Mouse (Mus musculus) limb, embryonic 15.5 days (tissue): ENCODE measurements around the gene Mbd3. TPM values are rescaled to one million over a fixed set of nuclear protein-coding genes. Genes with fewer than 3 reads are reported as not detected.

Source experiments
- ATAC-seq: fragments of 200-750 bp; cut with Nextera tagmentation; 2 replicates; pipeline ENCODE4 v1.8.0; 2017; ENCODE audit warnings: low read depth, moderate TSS enrichment; ENCODE audit not compliant: insufficient number of reproducible peaks, low FRiP score, low TSS enrichment
- H3K27ac ChIP-seq: fragments of 300-500 bp; sonication (generic); 2 replicates; pipeline ENCODE4 v1.5.1; 2015; ENCODE audit warnings: moderate library complexity, mild to moderate bottlenecking, inconsistent platforms
- H3K27me3 ChIP-seq: fragments of 300-500 bp; sonication (generic); 2 replicates; pipeline ENCODE4 v1.6.1; 2015; ENCODE audit warnings: inconsistent platforms
- H3K36me3 ChIP-seq: fragments of 300-500 bp; sonication (generic); 2 replicates; pipeline ENCODE4 v1.6.1; 2015; ENCODE audit warnings: inconsistent platforms
- H3K4me1 ChIP-seq: fragments of 300-500 bp; sonication (generic); 2 replicates; pipeline ENCODE4 v1.6.1; 2015; ENCODE audit warnings: inconsistent platforms
- H3K4me2 ChIP-seq: fragments of 300-500 bp; sonication (generic); 2 replicates; pipeline ENCODE4 v1.6.1; 2015; ENCODE audit warnings: mild to moderate bottlenecking, inconsistent platforms
- H3K4me3 ChIP-seq: fragments of 300-500 bp; sonication (generic); 2 replicates; pipeline ENCODE4 v1.5.1; 2015; ENCODE audit warnings: mild to moderate bottlenecking, inconsistent platforms
- H3K9ac ChIP-seq: fragments of 300-500 bp; sonication (generic); 2 replicates; pipeline ENCODE4 v1.6.1; 2015; ENCODE audit warnings: inconsistent platforms
- H3K9me3 ChIP-seq: fragments of 300-500 bp; sonication (generic); 2 replicates; pipeline ENCODE4 v1.6.1; 2016; ENCODE audit warnings: inconsistent platforms
- WGBS: fragments of 180-500 bp; shearing (Covaris S2); methylation state at CpG from one replicate; pipeline ENCODE4 v1.1.7; 2015; 5-methylcytosine and 5-hydroxymethylcytosine counted together
- polyA plus RNA-seq: library from polyadenylated mRNA; unstranded; fragments of >200 nt; fragmentation: Nextera tagmentation; extraction: Ambion mirVana; gene quantifications from 2 replicates; pipeline ENCODE4 v1.2.1, GENCODE M21; 2015

Gene Mbd3
- polyA plus RNA-seq, 1 experiment from 2014 or later = 219 TPM

GRCm38 (mm10) chr10:80403044-80403692 lies 3.8 kb upstream of the Mbd3 start:
- H3K27me3 ChIP-seq = no peaks in the 10 kb centered on the region
- no peak overlapping the region for H3K4me2 ChIP-seq
- H3K4me1 ChIP-seq = peaks cover 40% of the 10 kb centered on the region
- WGBS = 86% methylated on average over 4 of the region's 4 CpGs
- no peaks in the 10 kb centered on the region for H3K9me3 ChIP-seq
- no peak overlapping the region for H3K4me3 ChIP-seq
- H3K27ac ChIP-seq = no peak overlapping the region
- peaks cover 36% of the 10 kb centered on the region for H3K36me3 ChIP-seq
- no peak overlapping the region for H3K9ac ChIP-seq
- no peak for ATAC-seq

GRCm38 (mm10) chr10:80400704-80401161 lies 1.4 kb upstream of the Mbd3 start:
- Histone ChIP-seq H3K36me3 (peaks cover 51% of the 10 kb centered on the region), H3K4me2 (peak overlapping the region; percentile 79), H3K4me3 (no peak overlapping the region; the same call in 1 of the 2 replicates), H3K4me1 (peaks cover 40% of the 10 kb centered on the region), H3K9ac (peak overlapping the region; percentile 59; the same call in 1 of the 2 replicates), H3K27me3 (no peaks in the 10 kb centered on the region), H3K27ac (peak overlapping the region; percentile 91), H3K9me3 (no peaks in the 10 kb centered on the region)
- 76% methylated on average over 4 of the region's 4 CpGs for WGBS
- no peak for ATAC-seq

DNA sequence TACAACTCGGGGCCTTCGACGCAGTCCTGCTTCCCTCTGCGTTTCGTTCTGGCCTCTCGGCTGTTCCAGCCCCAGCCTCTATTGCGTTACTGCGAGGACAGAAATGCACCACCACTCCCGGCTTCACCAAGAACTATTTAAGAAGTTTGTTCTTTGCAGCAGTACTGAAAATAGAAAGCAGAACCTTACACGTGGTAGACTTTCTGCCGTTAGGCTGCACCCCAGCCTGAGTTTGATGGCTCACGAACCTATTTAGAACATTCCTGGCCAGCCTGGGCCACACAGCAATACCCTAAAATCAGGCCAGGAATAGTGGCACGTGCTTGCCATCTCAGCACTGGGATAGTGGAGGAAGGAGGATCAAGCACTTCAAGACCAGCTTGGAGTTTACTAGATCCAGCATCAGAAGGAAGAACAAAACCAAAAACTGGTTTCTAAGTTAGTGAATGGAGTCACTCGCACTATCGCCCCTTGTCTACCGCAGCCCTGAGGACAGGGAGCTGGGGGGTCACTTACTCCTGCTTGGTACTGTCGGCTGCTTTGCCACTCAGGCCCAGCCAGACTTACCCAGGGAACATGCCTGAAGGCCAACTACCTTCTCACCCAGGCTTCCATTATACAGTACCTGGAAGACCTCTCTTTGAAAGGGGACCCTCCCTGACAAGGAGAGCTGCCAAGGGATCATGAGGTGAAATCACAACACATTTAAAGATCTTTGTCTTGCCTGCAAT lies 788 bp upstream of the Mbd3 start:
- peaks cover 57% of the 10 kb centered on the region for H3K36me3 ChIP-seq
- H3K9ac ChIP-seq = peak overlapping the region; percentile 59
- peak overlapping the region; percentile 79 for H3K4me2 ChIP-seq
- 11% methylated on average over 17 of the region's 17 CpGs for WGBS
- no peaks in the 10 kb centered on the region for H3K9me3 ChIP-seq
- H3K27ac ChIP-seq = peak overlapping the region; percentile 91
- peak overlapping the region; percentile 70 for H3K4me3 ChIP-seq
- H3K27me3 ChIP-seq = no peaks in the 10 kb centered on the region
- ATAC-seq = no peak
- H3K4me1 ChIP-seq = peaks cover 37% of the 10 kb centered on the region

DNA sequence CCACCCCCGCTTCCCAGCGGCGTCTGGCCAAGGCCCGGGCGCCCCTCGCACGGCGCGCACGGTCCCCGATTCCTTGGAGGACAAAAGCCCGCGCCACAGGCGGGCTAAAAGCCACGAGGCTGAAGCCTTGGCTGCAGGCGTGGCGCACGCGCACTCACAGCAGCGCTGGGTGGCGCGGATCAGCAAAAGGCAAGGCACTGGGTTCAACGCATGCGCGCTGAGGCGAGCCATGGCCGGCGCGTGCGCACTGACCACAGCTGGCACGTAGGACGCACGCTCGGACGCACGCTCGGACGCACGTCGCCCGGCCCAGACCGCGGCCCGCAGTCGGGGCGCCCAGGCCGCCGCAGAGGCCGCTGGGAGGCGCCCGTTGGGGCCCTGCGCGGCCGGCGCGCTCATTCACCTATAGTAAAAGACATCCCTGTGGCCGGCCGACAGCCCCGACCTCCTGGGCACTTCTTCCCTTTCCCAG lies 595 bp downstream of the Mbd3 start:
- Histone ChIP-seq H3K9ac (peak overlapping the region; percentile 92), H3K9me3 (no peaks in the 10 kb centered on the region), H3K4me1 (peaks cover 30% of the 10 kb centered on the region), H3K4me2 (peak overlapping the region; percentile 83), H3K27me3 (no peaks in the 10 kb centered on the region), H3K4me3 (peak overlapping the region; percentile 70), H3K27ac (peak overlapping the region; percentile 99), H3K36me3 (peaks cover 64% of the 10 kb centered on the region)
- under 1% methylated on average over 58 of the region's 59 CpGs for WGBS
- peak; percentile 78 for ATAC-seq

DNA sequence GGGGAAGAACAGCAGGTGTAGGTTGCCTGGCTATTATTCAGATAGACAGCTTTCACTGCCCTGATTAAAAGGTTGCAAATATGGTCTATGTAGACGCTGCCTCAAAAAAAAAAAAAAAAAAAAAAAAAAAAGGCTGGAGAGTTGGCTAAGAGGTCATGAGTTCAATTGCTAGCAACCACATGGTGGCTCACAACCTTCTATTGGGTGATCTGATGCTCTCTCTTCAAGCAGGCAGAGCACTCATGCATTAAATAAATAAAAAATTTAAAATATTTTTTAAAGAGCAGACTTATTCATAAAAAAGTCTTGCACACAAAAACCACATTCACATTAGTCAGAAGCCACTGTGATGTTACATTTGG lies 1.2 kb downstream of the Mbd3 start:
- Histone ChIP-seq H3K27me3 (no peaks in the 10 kb centered on the region), H3K9me3 (no peaks in the 10 kb centered on the region), H3K4me3 (peak overlapping the region; percentile 70), H3K4me2 (peak overlapping the region; percentile 83), H3K4me1 (peaks cover 30% of the 10 kb centered on the region), H3K36me3 (peaks cover 64% of the 10 kb centered on the region), H3K9ac (peak overlapping the region; percentile 92), H3K27ac (peak overlapping the region; percentile 99)
- 0% methylated on average over 1 of the region's 1 CpGs for WGBS
- no peak for ATAC-seq

- H3K27ac ChIP-seq = peak overlapping the region; percentile 99
- 45% methylated on average over 8 of the region's 8 CpGs for WGBS
Measured at GRCm38 (mm10) chr10:80397524-80398173, 1.7 kb downstream of the Mbd3 start.

DNA sequence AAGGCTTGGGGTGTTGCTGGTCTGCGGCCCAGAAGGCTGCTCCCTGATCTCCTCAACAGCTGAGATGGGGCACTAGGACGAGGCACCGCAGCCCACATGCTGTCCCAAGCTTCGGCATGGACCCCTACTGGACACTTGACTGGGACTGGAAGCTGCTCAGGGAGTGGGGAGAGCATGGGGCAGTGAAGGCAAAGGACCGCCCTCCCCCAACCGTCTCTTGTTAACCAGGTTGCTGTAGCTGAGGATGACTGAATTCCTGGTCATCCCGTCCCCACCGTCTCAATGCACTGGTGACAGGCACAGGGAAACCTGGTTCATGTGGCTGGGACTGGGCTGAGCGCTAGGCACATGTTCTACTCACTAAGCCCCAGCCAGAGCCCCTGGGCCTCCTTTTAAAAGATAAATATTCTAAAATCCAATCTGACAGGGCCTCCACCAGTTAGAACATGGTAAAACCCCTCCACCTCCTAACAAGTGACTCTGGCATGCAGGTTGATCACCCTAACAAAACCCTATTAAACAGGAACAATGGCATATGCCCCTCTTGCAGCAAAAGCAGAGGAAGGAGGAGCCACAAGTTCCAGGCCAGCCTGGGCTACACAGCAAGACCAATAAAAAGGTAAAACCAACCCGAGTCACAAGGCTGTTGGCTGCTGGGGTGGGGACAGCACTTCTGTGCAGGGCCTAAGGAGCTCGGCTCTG lies 2.4 kb downstream of the Mbd3 start:
- H3K4me2 ChIP-seq = peak overlapping the region; percentile 83
- WGBS = 85% methylated on average over 11 of the region's 11 CpGs
- peaks cover 65% of the 10 kb centered on the region for H3K36me3 ChIP-seq
- no peak for ATAC-seq
- peak overlapping the region; percentile 99 for H3K27ac ChIP-seq
- peak overlapping the region; percentile 17; the same call in 1 of the 2 replicates for H3K9ac ChIP-seq
- H3K27me3 ChIP-seq = no peaks in the 10 kb centered on the region
- no peaks in the 10 kb centered on the region for H3K9me3 ChIP-seq
- peak overlapping the region; percentile 70 for H3K4me3 ChIP-seq
- peaks cover 30% of the 10 kb centered on the region for H3K4me1 ChIP-seq

More at GRCm38 (mm10) chr10:80397524-80398173, 1.7 kb downstream of the Mbd3 start:
- peaks cover 64% of the 10 kb centered on the region for H3K36me3 ChIP-seq
- no peaks in the 10 kb centered on the region for H3K9me3 ChIP-seq
- no peak for ATAC-seq
- H3K4me2 ChIP-seq = peak overlapping the region; percentile 83
- H3K9ac ChIP-seq = peak overlapping the region; percentile 35
- peak overlapping the region; percentile 70 for H3K4me3 ChIP-seq
- H3K4me1 ChIP-seq = peaks cover 30% of the 10 kb centered on the region
- no peaks in the 10 kb centered on the region for H3K27me3 ChIP-seq

- Histone ChIP-seq H3K4me1 (peaks cover 20% of the 10 kb centered on the region), H3K27me3 (no peaks in the 10 kb centered on the region), H3K9ac (no peak overlapping the region), H3K4me3 (no peak overlapping the region), H3K36me3 (peaks cover 71% of the 10 kb centered on the region), H3K4me2 (no peak overlapping the region), H3K27ac (no peak overlapping the region), H3K9me3 (no peaks in the 10 kb centered on the region)
- 94% methylated on average over 35 of the region's 35 CpGs for WGBS
- no peak for ATAC-seq
Measured at GRCm38 (mm10) chr10:80395025-80395627, 4.2 kb downstream of the Mbd3 start.

DNA sequence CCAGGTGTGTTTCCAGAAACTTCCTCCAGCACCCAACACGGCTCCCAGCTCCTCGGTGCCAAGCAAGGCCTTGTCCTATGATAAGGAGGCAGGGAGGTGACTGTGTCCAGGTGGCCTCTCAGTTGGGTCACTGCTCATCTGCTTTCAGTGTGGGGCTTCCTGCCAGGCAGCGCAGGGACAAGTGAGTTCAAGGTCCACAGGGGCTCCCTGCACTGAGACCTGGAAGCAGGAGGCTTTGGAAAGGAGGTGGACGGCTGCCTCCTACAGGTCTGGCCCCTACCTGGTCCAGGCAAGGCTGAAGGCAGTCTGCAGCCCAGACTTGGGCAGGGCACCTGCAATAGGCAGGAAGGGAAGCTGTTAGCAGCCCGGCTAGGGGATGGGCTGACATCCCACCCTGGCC lies 6.7 kb downstream of the Mbd3 start:
- peaks cover 23% of the 10 kb centered on the region for H3K4me1 ChIP-seq
- H3K9ac ChIP-seq = no peak overlapping the region
- 96% methylated on average over 5 of the region's 5 CpGs for WGBS
- no peaks in the 10 kb centered on the region for H3K27me3 ChIP-seq
- H3K9me3 ChIP-seq = no peaks in the 10 kb centered on the region
- H3K27ac ChIP-seq = no peak overlapping the region
- no peak for ATAC-seq
- H3K4me2 ChIP-seq = no peak overlapping the region
- peaks cover 75% of the 10 kb centered on the region for H3K36me3 ChIP-seq
- H3K4me3 ChIP-seq = no peak overlapping the region

- no peak overlapping the region for H3K4me2 ChIP-seq
- H3K27ac ChIP-seq = no peak overlapping the region
- no peak overlapping the region for H3K9ac ChIP-seq
- no peaks in the 10 kb centered on the region for H3K27me3 ChIP-seq
- ATAC-seq = no peak
- H3K9me3 ChIP-seq = no peaks in the 10 kb centered on the region
- peaks cover 19% of the 10 kb centered on the region for H3K4me1 ChIP-seq
- no peak overlapping the region for H3K4me3 ChIP-seq
- H3K36me3 ChIP-seq = peaks cover 58% of the 10 kb centered on the region
- WGBS = 87% methylated on average over 9 of the region's 9 CpGs
Measured at GRCm38 (mm10) chr10:80390697-80391096, 8.7 kb downstream of the Mbd3 start.

DNA sequence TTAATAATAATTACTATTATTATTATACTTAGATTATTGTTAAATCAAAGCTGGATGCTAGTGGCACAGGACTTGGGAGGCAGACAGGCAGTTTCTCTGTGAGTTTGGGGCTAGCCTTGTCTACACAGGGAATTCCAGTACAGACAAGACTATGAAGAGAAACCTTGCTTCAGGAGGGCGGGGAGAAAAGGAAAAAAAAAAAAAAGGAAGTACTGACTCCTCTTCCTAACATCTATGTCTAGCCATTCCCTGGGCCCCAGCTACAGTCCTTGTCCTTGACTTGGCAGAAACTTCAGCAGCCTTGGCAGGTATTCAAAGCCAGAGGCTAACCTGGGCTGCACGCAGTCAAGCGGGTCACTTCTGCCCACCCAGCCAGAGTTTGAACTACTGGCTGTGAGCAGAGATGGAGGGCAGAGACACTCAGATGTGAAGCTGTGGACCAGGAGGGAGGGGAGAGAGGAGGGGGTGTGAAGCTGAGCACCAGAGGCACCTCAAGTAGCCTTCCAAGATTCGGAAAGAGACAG lies 10.1 kb downstream of the Mbd3 start:
- 59% methylated on average over 4 of the region's 4 CpGs for WGBS
- no peak overlapping the region for H3K27ac ChIP-seq
- peaks cover 51% of the 10 kb centered on the region for H3K36me3 ChIP-seq

More for the DNA sequence above, 10.1 kb downstream of the Mbd3 start:
- H3K4me2 ChIP-seq = no peak overlapping the region
- no peaks in the 10 kb centered on the region for H3K9me3 ChIP-seq
- no peak overlapping the region for H3K9ac ChIP-seq
- no peak for ATAC-seq
- no peak overlapping the region for H3K4me3 ChIP-seq
- peaks cover 31% of the 10 kb centered on the region for H3K4me1 ChIP-seq
- no peaks in the 10 kb centered on the region for H3K27me3 ChIP-seq
